Mouse (Mus musculus) spleen, adult 2 months (tissue): ENCODE measurements around the gene Chst15. TPM values are rescaled to one million over a fixed set of nuclear protein-coding genes. Genes with fewer than 3 reads are reported as not detected.

Source experiments
- DNase-seq, 2 experiments: peaks; one replicate each; pipeline versions ENCODE4 v3.0.0 to v3.0.0-alpha.2; 2012 to 2021; ENCODE audit warnings: low spot score in 2 of 2, low read depth in 1 of 2
- H3K27ac ChIP-seq: fragments of 200-500 bp; 2 replicates; pipeline ENCODE4 v1.5.1; 2012; ENCODE audit warnings: low read length, inconsistent platforms; ENCODE audit not compliant: insufficient read depth
- H3K27me3 ChIP-seq: fragments of 200-500 bp; 2 replicates; pipeline ENCODE4 v1.6.1; 2012; ENCODE audit warnings: mild to moderate bottlenecking, moderate library complexity, low read length, inconsistent platforms; ENCODE audit not compliant: control insufficient read depth, insufficient read depth
- H3K36me3 ChIP-seq: fragments of 200-500 bp; 2 replicates; pipeline ENCODE4 v1.6.1; 2012; ENCODE audit warnings: mild to moderate bottlenecking, low read length, inconsistent platforms; ENCODE audit not compliant: control insufficient read depth, insufficient read depth
- H3K4me1 ChIP-seq: fragments of 200-500 bp; 2 replicates; pipeline ENCODE4 v1.6.1; 2011; ENCODE audit warnings: inconsistent platforms; ENCODE audit not compliant: control insufficient read depth, insufficient read depth, insufficient read length
- H3K4me3 ChIP-seq: fragments of 200-500 bp; 2 replicates; pipeline ENCODE4 v1.5.1; 2011; ENCODE audit warnings: mild to moderate bottlenecking, inconsistent platforms; ENCODE audit not compliant: insufficient read depth, insufficient read length; ENCODE audit errors: extremely low read depth
- CTCF ChIP-seq: fragments of 200-500 bp; IDR thresholded peaks from 2 replicates; pipeline ENCODE4 v1.5.1; 2011; ENCODE audit warnings: mild to moderate bottlenecking, inconsistent platforms; ENCODE audit not compliant: insufficient read depth, insufficient read length, insufficient replicate concordance; ENCODE audit errors: extremely low read depth
- POLR2A ChIP-seq: fragments of 200-500 bp; IDR thresholded peaks from 2 replicates; pipeline ENCODE4 v1.6.1; 2011; ENCODE audit warnings: low read depth, low read length, inconsistent platforms
- WGBS: fragments of 180-500 bp; shearing (Covaris S2); methylation state at CpG from one replicate; pipeline ENCODE4 v1.1.7; 2018; 5-methylcytosine and 5-hydroxymethylcytosine counted together
- polyA plus RNA-seq: library from polyadenylated mRNA; depleted of rRNA; stranded (reverse); fragments of >200 nt; gene quantifications from 2 replicates; pipeline ENCODE4 v1.2.3, GENCODE M21; 2012

Gene Chst15
- polyA plus RNA-seq, 1 experiment = 27.9 TPM

GRCm38 (mm10) chr7:132213460-132213859 is 103.6 kb downstream of the Chst15 start:
- no peaks in the 10 kb centered on the region for H3K27me3 ChIP-seq
- no peak overlapping the region for H3K27ac ChIP-seq
- H3K4me1 ChIP-seq = no peaks in the 10 kb centered on the region
- TF ChIP-seq CTCF (peak; percentile 57; the same call in 1 of the 2 replicates), POLR2A (no peak)
- DNase-seq = no peak
- no peaks in the 10 kb centered on the region for H3K36me3 ChIP-seq
- 20% methylated on average over 8 of the region's 8 CpGs for WGBS
- no peak overlapping the region for H3K4me3 ChIP-seq

GRCm38 (mm10) chr7:132211920-132212701 is 104.9 kb downstream of the Chst15 start:
- Histone ChIP-seq H3K36me3 (no peaks in the 10 kb centered on the region), H3K27me3 (no peaks in the 10 kb centered on the region), H3K4me1 (no peaks in the 10 kb centered on the region), H3K27ac (no peak overlapping the region), H3K4me3 (no peak overlapping the region)
- DNase-seq = no peak
- 89% methylated on average over 6 of the region's 6 CpGs for WGBS
- TF ChIP-seq CTCF (no peak), POLR2A (no peak)

GRCm38 (mm10) chr7:132210616-132211015 is 106.4 kb downstream of the Chst15 start:
- Histone ChIP-seq H3K4me1 (no peaks in the 10 kb centered on the region), H3K27me3 (no peaks in the 10 kb centered on the region), H3K36me3 (no peaks in the 10 kb centered on the region), H3K4me3 (no peak overlapping the region), H3K27ac (no peak overlapping the region)
- no peak for TF ChIP-seq POLR2A
- no peak for TF ChIP-seq CTCF
- no peak for DNase-seq
- 88% methylated on average over 5 of the region's 5 CpGs for WGBS

GRCm38 (mm10) chr7:132208946-132209651 is 107.9 kb downstream of the Chst15 start:
- TF ChIP-seq CTCF (no peak), POLR2A (no peak)
- no peaks in the 10 kb centered on the region for H3K36me3 ChIP-seq
- 79% methylated on average over 9 of the region's 9 CpGs for WGBS
- DNase-seq = no peak
- no peaks in the 10 kb centered on the region for H3K27me3 ChIP-seq
- H3K4me1 ChIP-seq = no peaks in the 10 kb centered on the region
- H3K27ac ChIP-seq = no peak overlapping the region
- H3K4me3 ChIP-seq = no peak overlapping the region

- Histone ChIP-seq H3K4me3 (no peak overlapping the region), H3K4me1 (no peaks in the 10 kb centered on the region)
- WGBS = 8% methylated on average over 1 of the region's 1 CpGs
Measured at GRCm38 (mm10) chr7:132204073-132204612, 112.9 kb downstream of the Chst15 start.

GRCm38 (mm10) chr7:132199686-132200085 is 117.3 kb downstream of the Chst15 start:
- no peaks in the 10 kb centered on the region for H3K36me3 ChIP-seq
- no peaks in the 10 kb centered on the region for H3K4me1 ChIP-seq
- H3K27ac ChIP-seq = no peak overlapping the region
- 57% methylated on average over 6 of the region's 6 CpGs for WGBS
- no peak overlapping the region for H3K4me3 ChIP-seq
- TF ChIP-seq POLR2A (no peak), CTCF (no peak)
- DNase-seq = no peak
- H3K27me3 ChIP-seq = no peaks in the 10 kb centered on the region

More at GRCm38 (mm10) chr7:132204073-132204612, 112.9 kb downstream of the Chst15 start:
- Histone ChIP-seq H3K36me3 (no peaks in the 10 kb centered on the region), H3K27me3 (no peaks in the 10 kb centered on the region), H3K27ac (no peak overlapping the region)
- no peak for DNase-seq
- no peak for TF ChIP-seq CTCF
- no peak for TF ChIP-seq POLR2A

- H3K27ac ChIP-seq = no peak overlapping the region
- H3K4me3 ChIP-seq = no peak overlapping the region
- 85% methylated on average over 1 of the region's 1 CpGs for WGBS
- no peaks in the 10 kb centered on the region for H3K27me3 ChIP-seq
- H3K36me3 ChIP-seq = no peaks in the 10 kb centered on the region
- no peaks in the 10 kb centered on the region for H3K4me1 ChIP-seq
- DNase-seq = no peak
- TF ChIP-seq CTCF (no peak), POLR2A (no peak)
Measured at GRCm38 (mm10) chr7:132198806-132199205, 118.2 kb downstream of the Chst15 start.
